ENCODE assay signal across 18 mouse cellular contexts in genomic region chr11:24740466-24740865, GRCm38 (mm10).
DNase-seq lines count a peak whose midpoint lies in the region; ATAC-seq and TF ChIP-seq lines count a peak whose summit lies in the region.
"Had no signal": no experiment of that assay in that cellular context is flagged by ENCODE, and none has a peak within 500 bp of the region (broad histone marks: within the 10 kb centered on the region; RNA-seq: fewer than 3 reads in every experiment).

No protein-coding gene starts in this region.

- no peaks in the 10 kb centered on the region for H3K36me3 ChIP-seq in hindbrain, embryonic 10.5 days
- no peaks in the 10 kb centered on the region for H3K36me3 ChIP-seq in hindbrain, postnatal 0 days (ENCODE audit: insufficient read depth, low read length)
- H3K36me3 ChIP-seq in forebrain, embryonic 12.5 days (replicated peaks): no peaks in the 10 kb centered on the region
- H3K36me3 ChIP-seq in forebrain, postnatal 0 days (ENCODE audit: insufficient read depth): no peaks in the 10 kb centered on the region
- H3K36me3 ChIP-seq in neural tube, embryonic 13.5 days: no peaks in the 10 kb centered on the region
- H3K36me3 ChIP-seq: kidney, embryonic 15.5 days; stomach, embryonic 15.5 days had no signal

- no peak for DNase-seq in hindbrain, embryonic 10.5 days (ENCODE audit: low spot score)
- no peak for DNase-seq in hindbrain, postnatal 0 days (ENCODE audit: low spot score)
- DNase-seq in forebrain, postnatal 0 days: no peak
- no peak for DNase-seq in urinary bladder, postnatal 14 days (ENCODE audit: low spot score)
- no peak for DNase-seq in lung, postnatal 14 days
- DNase-seq in right cerebral cortex, postnatal 4 days: no peak
- DNase-seq: adrenal gland, postnatal 14 days; cerebellum, adult 2 months; gastrocnemius, postnatal 36 days; layer of hippocampus, postnatal 36 days; left cerebral cortex, postnatal 4 days; lung, adult 18-20 months; lung, postnatal 4 days had no signal

- peaks cover 44% of the 10 kb centered on the region for H3K4me1 ChIP-seq in hindbrain, embryonic 10.5 days (replicated peaks)
- no peaks in the 10 kb centered on the region for H3K4me1 ChIP-seq in hindbrain, postnatal 0 days (ENCODE audit: insufficient read depth, low read length)
- peaks cover 27% of the 10 kb centered on the region for H3K4me1 ChIP-seq in forebrain, embryonic 12.5 days
- H3K4me1 ChIP-seq in forebrain, postnatal 0 days (ENCODE audit: insufficient read depth): peaks cover 14% of the 10 kb centered on the region
- H3K4me1 ChIP-seq in neural tube, embryonic 13.5 days (replicated peaks): peaks cover 26% of the 10 kb centered on the region
- H3K4me1 ChIP-seq: stomach, embryonic 15.5 days had no signal

- TF ChIP-seq CTCF in hindbrain, postnatal 0 days (IDR thresholded peaks at IDR 0.05; ENCODE audit: low read depth): no peak
- no peak for TF ChIP-seq CTCF in forebrain, postnatal 0 days (IDR thresholded peaks at IDR 0.05; ENCODE audit: low read depth)

- no peak overlapping the region for H3K4me2 ChIP-seq in hindbrain, postnatal 0 days (ENCODE audit: low read depth, low read length)
- no peak overlapping the region for H3K4me2 ChIP-seq in forebrain, embryonic 12.5 days
- H3K4me2 ChIP-seq in forebrain, postnatal 0 days (ENCODE audit: low read depth): no peak overlapping the region
- no peak overlapping the region for H3K4me2 ChIP-seq in neural tube, embryonic 13.5 days

- ATAC-seq in hindbrain, postnatal 0 days: no peak
- ATAC-seq in forebrain, embryonic 12.5 days (ENCODE audit: low FRiP score): peak; percentile 41; the same call in 1 of the 2 replicates
- ATAC-seq in forebrain, postnatal 0 days: no peak
- no peak for ATAC-seq in neural tube, embryonic 13.5 days (ENCODE audit: low read depth)
- ATAC-seq: inflammation-experienced regulatory T-cells, adult 6 months had no signal

- 42% methylated on average over 2 of the region's 2 CpGs for WGBS in hindbrain, embryonic 10.5 days
- WGBS in hindbrain, postnatal 0 days: 33% methylated on average over 2 of the region's 2 CpGs
- 31% methylated on average over 2 of the region's 2 CpGs for WGBS in forebrain, embryonic 12.5 days
- whole genome bisulfite sequencing in forebrain, postnatal 0 days: 25% methylated on average over 2 of the region's 2 CpGs
- WGBS in neural tube, embryonic 13.5 days: 30% methylated on average over 2 of the region's 2 CpGs

- no peaks in the 10 kb centered on the region; the same call in 1 of the 2 replicates for H3K27me3 ChIP-seq in hindbrain, embryonic 10.5 days (ENCODE audit: insufficient read depth, poor library complexity, severe bottlenecking)
- H3K27me3 ChIP-seq in hindbrain, postnatal 0 days (ENCODE audit: insufficient read depth, low read length): no peaks in the 10 kb centered on the region
- no peaks in the 10 kb centered on the region for H3K27me3 ChIP-seq in forebrain, embryonic 12.5 days
- H3K27me3 ChIP-seq in forebrain, postnatal 0 days (ENCODE audit: insufficient read depth, low read length): no peaks in the 10 kb centered on the region
- H3K27me3 ChIP-seq in neural tube, embryonic 13.5 days: no peaks in the 10 kb centered on the region
- H3K27me3 ChIP-seq: stomach, embryonic 15.5 days had no signal

- H3K4me3 ChIP-seq in hindbrain, embryonic 10.5 days: no peak overlapping the region
- no peak overlapping the region for H3K4me3 ChIP-seq in hindbrain, postnatal 0 days (ENCODE audit: low read length)
- H3K4me3 ChIP-seq in forebrain, embryonic 12.5 days (replicated peaks): no peak overlapping the region
- no peak overlapping the region for H3K4me3 ChIP-seq in forebrain, postnatal 0 days (ENCODE audit: low read depth, low read length)
- H3K4me3 ChIP-seq in neural tube, embryonic 13.5 days: no peak overlapping the region

- H3K27ac ChIP-seq in hindbrain, embryonic 10.5 days: peak overlapping the region; percentile 79; the same call in 1 of the 2 replicates
- H3K27ac ChIP-seq in hindbrain, postnatal 0 days: no peak overlapping the region
- H3K27ac ChIP-seq in forebrain, embryonic 12.5 days: 0 out of 2 replicates have a peak overlapping the region, but pooled peaks have one; percentile 33
- H3K27ac ChIP-seq in forebrain, postnatal 0 days (ENCODE audit: low read depth, low read length): peak overlapping the region; percentile 81
- peak overlapping the region; percentile 79 for H3K27ac ChIP-seq in neural tube, embryonic 13.5 days (replicated peaks)
- H3K27ac ChIP-seq: kidney, embryonic 15.5 days; stomach, embryonic 15.5 days had no signal

- H3K9me3 ChIP-seq in hindbrain, embryonic 10.5 days: no peaks in the 10 kb centered on the region
- no peaks in the 10 kb centered on the region for H3K9me3 ChIP-seq in hindbrain, postnatal 0 days (ENCODE audit: low read length)
- H3K9me3 ChIP-seq in forebrain, embryonic 12.5 days: no peaks in the 10 kb centered on the region
- no peaks in the 10 kb centered on the region for H3K9me3 ChIP-seq in forebrain, postnatal 0 days (ENCODE audit: low read length)
- H3K9me3 ChIP-seq in neural tube, embryonic 13.5 days: no peaks in the 10 kb centered on the region
- H3K9me3 ChIP-seq: kidney, embryonic 15.5 days; stomach, embryonic 15.5 days had no signal

- no peak overlapping the region for H3K9ac ChIP-seq in hindbrain, postnatal 0 days (replicated peaks; ENCODE audit: low read length)
- no peak overlapping the region for H3K9ac ChIP-seq in forebrain, embryonic 12.5 days
- H3K9ac ChIP-seq in forebrain, postnatal 0 days: no peak overlapping the region
- H3K9ac ChIP-seq in neural tube, embryonic 13.5 days: no peak overlapping the region
- H3K9ac ChIP-seq: stomach, embryonic 15.5 days had no signal
